Mouse (Mus musculus): Measurements from ENCODE around the gene Lamtor2. TPM values are rescaled to one million over a fixed set of nuclear protein-coding genes. Genes with fewer than 3 reads are reported as not detected.

The Lamtor2 gene
- total and polyA plus RNA-seq, 3 experiments: 125 to 188 TPM; not detected in 1

GRCm38 (mm10) chr3:88539397-88539796, 13.5 kb downstream of the Lamtor2 start:
- no peaks in the 10 kb centered on the region for H3K27me3 ChIP-seq (ENCODE audit: control insufficient read depth in 1 of 2, insufficient read depth in 2 of 2, low read length in 2 of 2)
- H3K9me3 ChIP-seq (replicated peaks; ENCODE audit: insufficient read depth, low read length): no peaks in the 10 kb centered on the region
- DNase-seq (ENCODE audit: low read depth, low spot score): no peak
- no peak overlapping the region for H3K9ac ChIP-seq (ENCODE audit: control insufficient read depth, low read depth, low read length, poor library complexity, severe bottlenecking)
- no peak overlapping the region for H3K27ac ChIP-seq (ENCODE audit: control insufficient read depth, low read depth, low read length)
- peaks cover 0 to 9% of the 10 kb centered on the region in 2 experiments; a peak in 2 of 4 replicates for H3K36me3 ChIP-seq (ENCODE audit: control insufficient read depth in 1 of 2, insufficient read depth in 2 of 2, low read length in 2 of 2)
- H3K79me2 ChIP-seq (ENCODE audit: control insufficient read depth, insufficient read depth, low read length, poor library complexity): no peaks in the 10 kb centered on the region; the same call in 1 of the 2 replicates
- no peak overlapping the region for H3K4me3 ChIP-seq (ENCODE audit: control insufficient read depth in 1 of 2, insufficient read depth in 1 of 2, low read depth in 2 of 2, low read length in 2 of 2)
- TF ChIP-seq MYC (IDR thresholded peaks at IDR 0.05; ENCODE audit: low read depth, low read length) (no peak), E2F4 (IDR thresholded peaks at IDR 0.05; ENCODE audit: borderline replicate concordance, low read depth, low read length) (no peak), UBTF (IDR thresholded peaks at IDR 0.05; ENCODE audit: borderline replicate concordance, insufficient read depth, low read depth, low read length) (no peak), ETS1 (IDR thresholded peaks at IDR 0.05; ENCODE audit: low read depth, low read length) (no peak), SMC3 (IDR thresholded peaks at IDR 0.05; ENCODE audit: low read depth, low read length) (no peak), JUND (IDR thresholded peaks at IDR 0.05; ENCODE audit: low read depth, low read length) (no peak), CTCF (IDR thresholded peaks at IDR 0.05 in 2 of 3, conservative IDR thresholded peaks at IDR 0.05 in 1 of 3; ENCODE audit: control insufficient read depth in 1 of 3, insufficient read depth in 1 of 3, low read depth in 2 of 3, low read length in 3 of 3, poor library complexity in 1 of 3, severe bottlenecking in 1 of 3) (no peak), ZKSCAN1 (IDR thresholded peaks at IDR 0.05; ENCODE audit: low read depth, low read length) (no peak), NELFE (IDR thresholded peaks at IDR 0.05; ENCODE audit: low read depth, low read length) (no peak), POLR2AphosphoS2 (IDR thresholded peaks at IDR 0.05; ENCODE audit: low read length) (no peak), MAFK (IDR thresholded peaks at IDR 0.05; ENCODE audit: borderline replicate concordance, low read depth, low read length) (no peak), TAL1 (IDR thresholded peaks at IDR 0.05; ENCODE audit: low read length) (no peak), CHD1 (IDR thresholded peaks at IDR 0.05; ENCODE audit: low read depth, low read length) (no peak), POLR2AphosphoS5 (IDR thresholded peaks at IDR 0.05; ENCODE audit: borderline replicate concordance, low read depth, low read length) (no peak), CHD2 (IDR thresholded peaks at IDR 0.05; ENCODE audit: low read length) (no peak)
- peaks cover 5 to 6% of the 10 kb centered on the region in 2 experiments for H3K4me1 ChIP-seq (ENCODE audit: control insufficient read depth in 1 of 2, insufficient read depth in 2 of 2, low read length in 2 of 2)

- H3K4me3 ChIP-seq (ENCODE audit: control insufficient read depth in 1 of 2, insufficient read depth in 1 of 2, low read depth in 2 of 2, low read length in 2 of 2): no peak overlapping the region
- no peak for DNase-seq (ENCODE audit: low read depth, low spot score)
- peaks cover 0 to 8% of the 10 kb centered on the region in 2 experiments; a peak in 1 of 4 replicates for H3K36me3 ChIP-seq (ENCODE audit: control insufficient read depth in 1 of 2, insufficient read depth in 2 of 2, low read length in 2 of 2)
- H3K27ac ChIP-seq (ENCODE audit: control insufficient read depth, low read depth, low read length): no peak overlapping the region
- TF ChIP-seq EP300 (IDR thresholded peaks at IDR 0.05; ENCODE audit: low read depth in 1 of 2, low read length in 2 of 2) (no peak), SMC3 (IDR thresholded peaks at IDR 0.05; ENCODE audit: low read depth, low read length) (no peak), CHD1 (IDR thresholded peaks at IDR 0.05; ENCODE audit: low read depth, low read length) (no peak), UBTF (IDR thresholded peaks at IDR 0.05; ENCODE audit: borderline replicate concordance, insufficient read depth, low read depth, low read length) (no peak), ZNF384 (IDR thresholded peaks at IDR 0.05; ENCODE audit: low read depth, low read length) (no peak), NRF1 (IDR thresholded peaks at IDR 0.05; ENCODE audit: insufficient read depth, low read depth, low read length, poor library complexity, severe bottlenecking) (no peak), MYB (IDR thresholded peaks at IDR 0.05; ENCODE audit: low read depth, low read length) (no peak), GABPA (IDR thresholded peaks at IDR 0.05; ENCODE audit: low read depth, low read length) (no peak), MYC (IDR thresholded peaks at IDR 0.05; ENCODE audit: low read depth, low read length) (no peak), E2F4 (IDR thresholded peaks at IDR 0.05; ENCODE audit: borderline replicate concordance, low read depth, low read length) (no peak)
- H3K4me1 ChIP-seq (ENCODE audit: control insufficient read depth in 1 of 2, insufficient read depth in 2 of 2, low read length in 2 of 2): peaks cover 0 to 2% of the 10 kb centered on the region in 2 experiments; a peak in 2 of 4 replicates
- no peaks in the 10 kb centered on the region for H3K27me3 ChIP-seq (ENCODE audit: control insufficient read depth in 1 of 2, insufficient read depth in 2 of 2, low read length in 2 of 2)
- no peak overlapping the region for H3K9ac ChIP-seq (ENCODE audit: control insufficient read depth, low read depth, low read length, poor library complexity, severe bottlenecking)
- H3K9me3 ChIP-seq (replicated peaks; ENCODE audit: insufficient read depth, low read length): no peaks in the 10 kb centered on the region
- H3K79me2 ChIP-seq (ENCODE audit: control insufficient read depth, insufficient read depth, low read length, poor library complexity): no peaks in the 10 kb centered on the region; the same call in 1 of the 2 replicates
Observed at GRCm38 (mm10) chr3:88538271-88539145, 14.4 kb downstream of the Lamtor2 start.

Measured in MEL (cell line).